Mouse (Mus musculus) gonadal fat pad, adult 2 months (tissue): Measurements from ENCODE around the gene Samd14. TPM values are rescaled to one million over a fixed set of nuclear protein-coding genes. Genes with fewer than 3 reads are reported as not detected.

Experiments
- DNase-seq: peaks from one replicate; pipeline ENCODE4 v3.0.0-alpha.2; 2012; ENCODE audit warnings: low read depth
- polyA plus RNA-seq: library from polyadenylated mRNA; depleted of rRNA; stranded (reverse); fragments of >200 nt; gene quantifications from 2 replicates; pipeline ENCODE4 v1.2.3, GENCODE M21; 2012; rRNA removed

The Samd14 gene
- polyA plus RNA-seq, 1 experiment: 3.4 TPM

- DNase-seq: no peak
These were observed 64.2 kb downstream of the Samd14 start for GRCm38 (mm10) chr11:95073835-95074234.

GRCm38 (mm10) chr11:95074694-95075093 is 65.0 kb downstream of the Samd14 start:
- no peak for DNase-seq

DNA sequence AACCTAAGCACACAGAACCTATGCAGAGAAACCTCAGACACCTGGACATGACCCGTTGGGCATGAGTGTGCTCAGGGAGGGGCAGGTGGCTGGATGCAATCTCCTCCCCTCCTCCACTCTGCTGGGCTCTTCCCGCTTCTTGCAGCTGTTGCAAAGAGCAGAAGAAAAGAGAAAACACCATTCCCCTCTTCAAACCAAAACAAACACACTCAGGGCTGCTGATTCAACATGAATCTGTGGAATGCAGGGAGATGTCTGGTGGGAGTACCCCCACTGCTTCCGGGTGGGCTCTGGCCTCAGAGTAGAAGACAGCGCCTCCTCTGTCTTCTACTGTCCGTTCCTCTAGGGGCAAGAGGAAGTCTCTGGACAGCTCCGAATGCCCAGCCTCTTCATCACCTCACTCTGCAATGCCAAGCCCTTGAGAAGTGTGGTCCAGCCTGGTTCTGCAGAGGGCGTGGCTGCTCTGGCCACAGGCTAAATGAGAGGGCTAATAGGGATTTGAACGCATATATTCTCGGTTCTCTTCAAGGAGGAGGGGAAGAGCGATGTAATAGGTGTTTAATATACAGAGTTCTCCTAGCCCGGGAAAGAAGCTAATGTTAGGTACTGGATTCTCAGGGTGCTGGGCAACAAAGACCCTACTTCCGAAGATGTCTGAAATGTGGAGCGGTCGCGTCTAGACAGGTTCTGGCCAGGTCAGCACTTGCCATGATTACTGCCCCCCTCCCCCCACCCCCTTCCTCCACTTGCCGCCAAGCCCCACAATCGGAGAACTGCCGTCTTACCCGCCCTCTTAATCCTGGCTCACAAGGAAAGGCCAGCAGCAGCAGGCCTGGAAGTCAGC is 65.7 kb downstream of the Samd14 start:
- no peak for DNase-seq

Other genes with a start within 250 kb of the Samd14 start
- not detected in 2 replicates for gene Tmem92, start 227.2 kb upstream of the Samd14 start, polyA plus RNA-seq
- gene Col1a1, start 73.7 kb upstream of the Samd14 start, polyA plus RNA-seq: 106 and 256 TPM in 2 replicates
- gene Hils1, start 42.3 kb upstream of the Samd14 start, polyA plus RNA-seq: 2.0 and 2.1 TPM in 2 replicates
- 4.8 and 5.5 TPM in 2 replicates for gene Sgca, start 33.6 kb upstream of the Samd14 start, polyA plus RNA-seq
- 34.4 and 44.9 TPM in 2 replicates for gene Ppp1r9b, start 18.8 kb upstream of the Samd14 start, polyA plus RNA-seq
- 143 and 204 TPM in 2 replicates for gene Pdk2, start 31.5 kb downstream of the Samd14 start, polyA plus RNA-seq
- 38.2 and 41.1 TPM in 2 replicates for gene Itga3, start 66.9 kb downstream of the Samd14 start, polyA plus RNA-seq
- gene Dlx3, start 110.2 kb downstream of the Samd14 start, polyA plus RNA-seq: 0.07 and 0.29 TPM in 2 replicates
- gene Dlx4, start 136.4 kb downstream of the Samd14 start, polyA plus RNA-seq: 0.16 and 0.32 TPM in 2 replicates